Mouse (Mus musculus): Measurements from ENCODE around the gene Dab2ip.

GRCm38 (mm10) chr2:35593889-35594288, 35.8 kb downstream of the Dab2ip start:
- TF ChIP-seq CTCF (IDR thresholded peaks at IDR 0.05; ENCODE audit: low read depth) (no peak), EP300 (IDR thresholded peaks at IDR 0.05; ENCODE audit: low read depth) (no peak)
